11 mouse cellular contexts compared by ENCODE assay signal in genomic region chr16:22698846-22699760, GRCm38 (mm10). TPM values are rescaled to one million over a fixed set of nuclear protein-coding genes. Genes with fewer than 3 reads are reported as not detected.
DNase-seq lines count a peak whose midpoint lies in the region; ATAC-seq and TF ChIP-seq lines count a peak whose summit lies in the region.
"Had no signal": no experiment of that assay in that cellular context is flagged by ENCODE, and none has a peak within 500 bp of the region (broad histone marks: within the 10 kb centered on the region; RNA-seq: fewer than 3 reads in every experiment).

No protein-coding gene starts in this region.

- ATAC-seq in midbrain, postnatal 0 days (ENCODE audit: low FRiP score): peak; percentile 60; the same call in 1 of the 2 replicates
- ATAC-seq in midbrain, embryonic 14.5 days (ENCODE audit: low FRiP score, low TSS enrichment): no peak
- peak; percentile 90 for ATAC-seq in heart, embryonic 15.5 days (replicated peaks; ENCODE audit: insufficient number of reproducible peaks, insufficient read depth, low FRiP score, low read depth)
- ATAC-seq: midbrain, embryonic 16.5 days had no signal

- H3K4me2 ChIP-seq in midbrain, postnatal 0 days (ENCODE audit: low read depth, low read length, poor library complexity, severe bottlenecking): no peak overlapping the region
- H3K4me2 ChIP-seq in midbrain, embryonic 14.5 days (ENCODE audit: low read length): no peak overlapping the region
- H3K4me2 ChIP-seq in heart, embryonic 15.5 days: peak overlapping the region; percentile 12; the same call in 1 of the 2 replicates
- H3K4me2 ChIP-seq: liver, embryonic 15.5 days; stomach, embryonic 15.5 days had no signal

- no peaks in the 10 kb centered on the region for H3K27me3 ChIP-seq in midbrain, postnatal 0 days (ENCODE audit: insufficient read depth, low read length)
- H3K27me3 ChIP-seq in midbrain, embryonic 14.5 days (ENCODE audit: control insufficient read depth, insufficient read depth, low read length): no peaks in the 10 kb centered on the region
- H3K27me3 ChIP-seq in heart, embryonic 15.5 days: no peaks in the 10 kb centered on the region
- H3K27me3 ChIP-seq: liver, embryonic 15.5 days; stomach, embryonic 15.5 days had no signal

- H3K36me3 ChIP-seq in midbrain, postnatal 0 days (ENCODE audit: insufficient read depth, low read length): no peaks in the 10 kb centered on the region
- H3K36me3 ChIP-seq in midbrain, embryonic 14.5 days (ENCODE audit: control insufficient read depth, insufficient read depth, low read length): no peaks in the 10 kb centered on the region
- no peaks in the 10 kb centered on the region for H3K36me3 ChIP-seq in heart, embryonic 15.5 days
- H3K36me3 ChIP-seq: liver, embryonic 15.5 days; stomach, embryonic 15.5 days had no signal

- H3K9ac ChIP-seq in midbrain, postnatal 0 days (replicated peaks; ENCODE audit: low read length, poor library complexity, severe bottlenecking): no peak overlapping the region
- no peak overlapping the region for H3K9ac ChIP-seq in midbrain, embryonic 14.5 days (replicated peaks; ENCODE audit: low read length)
- H3K9ac ChIP-seq in heart, embryonic 15.5 days: no peak overlapping the region
- H3K9ac ChIP-seq: liver, embryonic 15.5 days; stomach, embryonic 15.5 days had no signal

- no peaks in the 10 kb centered on the region for H3K4me1 ChIP-seq in midbrain, postnatal 0 days (ENCODE audit: insufficient read depth, low read length)
- no peaks in the 10 kb centered on the region for H3K4me1 ChIP-seq in midbrain, embryonic 14.5 days (ENCODE audit: control insufficient read depth, insufficient read depth, low read length)
- peaks cover 12% of the 10 kb centered on the region for H3K4me1 ChIP-seq in heart, embryonic 15.5 days (replicated peaks)
- H3K4me1 ChIP-seq: liver, embryonic 15.5 days; stomach, embryonic 15.5 days had no signal

- H3K27ac ChIP-seq in midbrain, postnatal 0 days (ENCODE audit: low read depth, low read length): no peak overlapping the region
- H3K27ac ChIP-seq in midbrain, embryonic 14.5 days (replicated peaks; ENCODE audit: low read depth, low read length): no peak overlapping the region
- H3K27ac ChIP-seq in heart, embryonic 15.5 days: peak overlapping the region; percentile 69
- H3K27ac ChIP-seq: liver, embryonic 15.5 days; stomach, embryonic 15.5 days had no signal

- TF ChIP-seq CTCF in midbrain, postnatal 0 days (IDR thresholded peaks at IDR 0.05): no peak

- no peak overlapping the region for H3K4me3 ChIP-seq in midbrain, postnatal 0 days (ENCODE audit: low read depth, low read length)
- no peak overlapping the region for H3K4me3 ChIP-seq in midbrain, embryonic 14.5 days (replicated peaks; ENCODE audit: low read depth, low read length)
- H3K4me3 ChIP-seq in heart, embryonic 15.5 days: no peak overlapping the region
- H3K4me3 ChIP-seq: liver, embryonic 15.5 days; stomach, embryonic 15.5 days had no signal

- no peaks in the 10 kb centered on the region for H3K9me3 ChIP-seq in midbrain, postnatal 0 days (ENCODE audit: low read length)
- H3K9me3 ChIP-seq in midbrain, embryonic 14.5 days (ENCODE audit: control insufficient read depth, low read length): no peaks in the 10 kb centered on the region
- H3K9me3 ChIP-seq in heart, embryonic 15.5 days (replicated peaks): no peaks in the 10 kb centered on the region
- H3K9me3 ChIP-seq: liver, embryonic 15.5 days; stomach, embryonic 15.5 days had no signal

- DNase-seq in adrenal gland, adult (ENCODE audit: inconsistent age in 2 of 2, low spot score in 1 of 2): peak; percentile 9 to 29
- no peak for DNase-seq in adrenal gland, postnatal 25 days
- peak; percentile 61 for DNase-seq in midbrain, postnatal 0 days (ENCODE audit: low spot score)
- no peak for DNase-seq in midbrain, embryonic 14.5 days
- peak; percentile 80 to 90 for DNase-seq in kidney, postnatal 36 days
- DNase-seq in urinary bladder, postnatal 10 days (ENCODE audit: low spot score): no peak
- DNase-seq in embryo, embryonic 9.5 days (ENCODE audit: extremely low spot score): no peak

- 64% methylated on average over 13 of the region's 13 CpGs for WGBS in midbrain, postnatal 0 days
- 77% methylated on average over 13 of the region's 13 CpGs for WGBS in midbrain, embryonic 14.5 days
- 53% methylated on average over 13 of the region's 13 CpGs for WGBS in heart, embryonic 15.5 days

RNA-seq across cellular contexts. Expression of gene Dgkg, which starts 42.1 kb away (rescaled TPM):
- 2.7 and 3.6 TPM in 2 replicates for total RNA-seq in adrenal gland, postnatal 25 days (2021)
- 6.2 and 8.2 TPM in 2 replicates for total RNA-seq in midbrain, postnatal 0 days (2014; rRNA removed)
- polyA plus RNA-seq in midbrain, postnatal 0 days (2015; fragmentation: Nextera tagmentation; extraction: Ambion mirVana): 5.4 and 5.5 TPM in 2 replicates
- 0.76 and 0.84 TPM in 2 replicates for polyA plus RNA-seq in midbrain, embryonic 14.5 days (2014; fragmentation: Nextera tagmentation; extraction: Ambion mirVana)
- polyA plus RNA-seq in heart, embryonic 15.5 days (2015; fragmentation: Nextera tagmentation; extraction: Ambion mirVana): 0.53 and 1.2 TPM in 2 replicates

Comparison
In these comparisons a context has a peak if more than half of its experiments do, and no peak if none do; other contexts are left out.
1. DNase-seq: peak in adrenal gland, adult (2 of 2), midbrain, postnatal 0 days (single experiment) and kidney, postnatal 36 days (2 of 2); none in adrenal gland, postnatal 25 days (single experiment), midbrain, embryonic 14.5 days (single experiment), urinary bladder, postnatal 10 days (single experiment) and embryo, embryonic 9.5 days (single experiment).